Mouse (Mus musculus) megakaryocyte, adult 5-6 weeks (primary cell): ENCODE measurements at regions not wholly inside any gene's neighbourhood (a gene's known extent, or its start where the extent isn't known, plus 50 kb on each side); places are given as distances from the start of the nearest gene placed in this dataset.

Experiments
- ATAC-seq: 2 replicates; pipeline ENCODE4 v1.8.0; 2016; ENCODE audit warnings: mild to moderate bottlenecking, inconsistent platforms; ENCODE audit not compliant: poor library complexity, severe bottlenecking

DNA sequence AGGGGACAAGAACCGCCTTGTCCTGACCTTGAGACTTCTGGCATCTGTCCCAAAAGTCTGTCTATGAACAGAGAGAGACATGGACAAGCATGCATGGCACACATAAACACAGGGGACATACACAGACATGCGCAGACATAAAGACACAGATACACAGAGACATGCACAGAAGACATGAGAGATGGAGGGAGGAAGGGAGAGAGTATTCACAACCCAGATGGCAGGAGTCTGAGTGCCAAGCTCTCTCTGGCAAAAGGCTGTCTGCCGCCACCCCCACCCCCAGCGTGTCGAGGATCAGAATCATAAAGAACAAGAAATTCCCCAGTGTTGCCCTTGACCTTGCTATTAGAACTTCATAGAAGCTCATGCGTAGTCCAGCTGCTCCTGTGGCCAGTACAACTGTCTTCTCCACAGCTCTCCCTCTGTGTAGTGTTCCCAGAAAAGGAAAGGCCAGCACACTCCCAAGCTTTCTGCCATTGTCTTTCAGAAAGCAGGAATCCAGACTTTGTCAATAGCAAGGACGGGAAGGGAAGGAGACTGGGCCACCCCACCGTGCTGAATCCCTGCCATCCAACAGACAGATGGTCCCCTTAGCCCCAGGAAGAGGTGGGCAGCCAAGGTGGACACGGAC is 99.8 kb downstream of the Ier5 start:
- ATAC-seq: no peak

- ATAC-seq: no peak
These were observed 103.6 kb downstream of the Ier5 start for GRCm38 (mm10) chr1:154995778-154996390.

DNA sequence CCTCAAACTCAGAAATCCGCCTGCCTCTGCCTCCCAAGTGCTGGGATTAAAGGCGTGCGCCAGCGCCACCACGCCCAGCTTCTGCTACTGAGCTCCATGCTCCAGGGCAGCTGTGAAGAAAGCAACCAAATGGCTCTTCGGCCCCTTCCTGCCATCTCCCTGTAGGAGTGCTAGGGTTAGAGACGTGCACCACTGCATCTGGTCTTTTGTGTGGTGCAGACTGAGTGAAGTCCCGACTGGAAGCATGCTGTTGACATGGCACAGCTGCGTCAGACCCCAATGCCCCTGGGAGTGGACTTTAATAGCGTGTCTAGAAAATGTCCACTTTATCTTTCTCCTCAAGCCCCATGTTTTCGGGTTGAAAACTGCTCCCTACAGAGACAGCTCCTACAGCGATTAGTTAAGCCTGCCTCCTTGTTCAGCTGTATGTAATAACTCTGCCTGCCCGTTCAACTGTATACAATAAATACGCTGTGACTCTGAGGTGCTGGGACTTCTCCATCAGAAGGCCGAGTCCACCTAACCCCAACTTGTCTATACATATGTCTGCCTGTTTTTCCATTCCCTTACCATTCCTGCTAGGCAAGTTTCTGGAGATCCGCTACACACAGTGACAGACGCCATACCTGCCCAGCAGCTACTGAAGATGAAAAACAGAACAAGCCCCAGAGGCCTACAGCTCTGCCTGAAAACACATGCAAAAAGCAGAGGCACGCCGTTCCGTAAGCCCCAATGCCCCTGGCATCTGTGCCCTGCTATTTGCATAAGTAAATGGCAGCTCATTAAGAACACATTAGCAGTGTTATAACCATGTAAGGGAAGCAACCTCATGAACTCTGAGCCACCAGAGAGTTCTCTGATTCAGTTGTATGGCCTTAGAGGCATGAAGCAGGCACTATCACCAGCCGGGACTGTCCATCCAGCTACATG is 105.2 kb downstream of the Ier5 start:
- ATAC-seq: no peak

- ATAC-seq: no peak
These were observed 99.0 kb upstream of the Cacna1e start for GRCm38 (mm10) chr1:154983325-154983724.

DNA sequence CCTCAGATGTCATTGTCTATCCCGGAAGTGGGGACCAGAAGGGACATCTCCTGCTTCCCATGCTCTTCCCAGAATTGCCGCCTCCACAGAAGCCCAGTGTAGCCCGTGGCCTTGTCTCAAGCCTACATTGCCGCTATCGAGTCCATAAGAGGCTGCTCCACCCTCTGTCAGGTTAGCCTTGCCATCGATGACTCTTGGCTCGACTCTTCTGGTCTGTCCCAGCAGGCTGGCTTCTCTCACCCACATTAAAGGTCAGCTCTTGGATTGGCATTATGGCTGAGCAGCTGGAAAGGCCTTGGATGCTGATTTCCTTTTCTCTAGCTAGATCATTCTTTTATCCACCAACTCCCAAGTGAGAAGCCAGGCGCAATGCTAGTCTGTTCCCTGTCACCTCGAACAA is 98.5 kb upstream of the Cacna1e start:
- no peak for ATAC-seq

GRCm38 (mm10) chr1:154981687-154982086 is 97.4 kb upstream of the Cacna1e start:
- no peak for ATAC-seq

- no peak for ATAC-seq
These were observed 91.4 kb upstream of the Cacna1e start for GRCm38 (mm10) chr1:154975732-154976131.

DNA sequence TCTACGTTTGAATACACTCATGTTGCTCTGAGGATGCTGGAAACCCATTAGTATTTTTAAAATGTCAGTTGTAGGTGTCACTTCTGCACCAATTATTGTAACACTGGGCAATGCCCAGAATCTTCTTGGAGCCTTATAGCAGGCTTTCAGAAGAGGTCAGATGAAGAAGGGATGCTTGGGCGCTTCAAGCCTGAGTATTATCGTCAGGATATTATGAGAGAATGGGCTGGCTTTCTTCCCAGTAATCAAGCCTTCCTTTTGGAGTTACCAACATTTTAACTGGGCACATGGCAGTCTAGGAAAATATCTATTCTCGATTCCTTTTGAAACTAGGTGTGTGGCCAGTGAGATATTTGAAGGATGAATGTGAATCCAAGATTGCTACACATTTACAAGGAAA is 77.0 kb upstream of the Cacna1e start:
- no peak for ATAC-seq

DNA sequence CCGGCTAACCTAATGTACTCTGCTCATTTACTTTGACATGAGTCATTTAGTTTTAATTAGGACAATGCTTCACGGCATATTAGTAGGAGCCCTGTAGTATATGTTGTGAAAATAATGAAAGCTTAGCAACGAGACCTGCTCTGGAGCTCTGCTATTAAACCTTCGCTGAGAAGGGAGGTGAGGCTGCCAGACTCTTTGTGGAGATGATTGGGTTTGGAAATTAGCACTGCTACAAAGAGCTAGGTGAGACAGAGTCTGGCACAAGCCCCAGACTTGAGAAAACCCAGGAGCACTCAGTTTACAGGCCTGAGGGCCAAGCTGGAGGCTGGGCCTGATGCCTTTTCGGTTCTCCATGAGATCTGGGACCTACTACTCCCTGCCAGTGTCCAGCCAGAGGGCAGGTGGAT is 72.3 kb upstream of the Cacna1e start:
- no peak for ATAC-seq

DNA sequence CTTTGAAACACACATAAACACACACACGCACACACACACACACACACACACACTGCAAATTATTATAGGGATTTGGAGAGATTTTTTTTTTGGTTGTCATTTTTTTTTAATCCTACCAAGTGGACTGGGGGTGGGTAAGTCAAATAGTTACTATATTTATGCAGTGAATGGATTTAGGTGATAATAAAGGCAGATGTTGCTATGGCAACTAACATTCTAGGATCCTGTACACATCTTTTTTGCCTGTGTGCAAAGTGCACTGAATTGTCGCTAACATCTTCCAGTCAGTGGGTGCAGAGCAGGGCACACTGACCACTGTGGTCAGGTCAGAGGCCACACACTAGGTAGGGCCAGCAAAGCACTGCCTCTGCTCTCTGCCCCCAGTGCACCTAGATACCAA is 68.4 kb upstream of the Cacna1e start:
- ATAC-seq: no peak
